Mouse (Mus musculus) thymus, adult 2 months (tissue): ENCODE data around the gene Gcg.

Experiments
- CTCF ChIP-seq: fragments of 200-500 bp; IDR thresholded peaks from 2 replicates; pipeline ENCODE4 v1.5.1; 2012; ENCODE audit warnings: mild to moderate bottlenecking, control low read depth, low read length, moderate library complexity, borderline replicate concordance; ENCODE audit not compliant: control insufficient read depth, poor library complexity, insufficient read depth; ENCODE audit errors: extremely low read depth
- POLR2A ChIP-seq: fragments of 200-500 bp; IDR thresholded peaks from 2 replicates; pipeline ENCODE4 v1.6.1; 2012; ENCODE audit warnings: mild to moderate bottlenecking, low read length, control low read depth, moderate library complexity; ENCODE audit not compliant: control insufficient read depth, poor library complexity, insufficient read depth; ENCODE audit errors: extremely low read depth

DNA sequence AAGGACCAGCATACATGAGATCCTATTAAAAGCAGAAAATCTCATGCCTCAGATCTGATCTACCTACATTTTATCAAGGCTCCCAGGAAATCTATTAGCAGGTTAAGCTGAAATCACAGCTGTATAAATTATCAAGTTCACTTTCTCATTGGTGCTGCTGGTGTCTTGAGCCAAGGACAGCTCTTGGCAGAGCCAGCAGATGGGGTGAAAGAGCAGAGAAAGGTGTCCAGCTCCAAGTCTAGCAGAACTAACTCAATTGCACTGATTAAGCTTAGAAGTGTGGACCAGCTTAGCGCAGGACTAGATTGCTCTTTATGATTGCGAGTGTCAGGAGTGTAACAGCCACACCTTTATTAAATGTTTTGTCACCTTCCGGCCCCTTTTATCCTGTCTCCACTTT, 1.5 kb upstream of the Gcg start:
- TF ChIP-seq CTCF = no peak
- no peak for TF ChIP-seq POLR2A
